Mouse (Mus musculus): ENCODE measurements around the gene C530025M09Rik.

The C530025M09Rik gene

GRCm38 (mm10) chr2:149804599-149805140 is 26.3 kb downstream of the C530025M09Rik start:
- no peak for DNase-seq (ENCODE audit: low spot score)

- peak; percentile 50 for DNase-seq (ENCODE audit: low spot score)
Observed at GRCm38 (mm10) chr2:149798613-149799012, 32.4 kb downstream of the C530025M09Rik start.

Data from retina, embryonic 14.5 days (tissue).